Mouse (Mus musculus): ENCODE results near the gene Tcl1b2. TPM values are rescaled to one million over a fixed set of nuclear protein-coding genes. Genes with fewer than 3 reads are reported as not detected.
"Not testable (repeated sequence)": the region's sequence is repeated elsewhere in the genome, so short reads cannot be mapped to it uniquely, and the experiment has no call there.

The Tcl1b2 gene
- total and polyA plus RNA-seq, 3 experiments, result not detected

GRCm38 (mm10) chr12:105158842-105159241, 13.0 kb downstream of the Tcl1b2 start:
- Histone ChIP-seq H3K27me3 (ENCODE audit: insufficient read depth, low read length) (no peaks in the 10 kb centered on the region), H3K4me3 (ENCODE audit: low read depth, low read length) (no peak overlapping the region), H3K36me3 (replicated peaks) (no peaks in the 10 kb centered on the region), H3K9me3 (replicated peaks) (peaks cover 26% of the 10 kb centered on the region), H3K4me1 (ENCODE audit: insufficient read depth, low read depth, low read length) (no peaks in the 10 kb centered on the region)
- ATAC-seq (ENCODE audit: extremely low read depth, insufficient number of reproducible peaks, low FRiP score, poor library complexity, severe bottlenecking) (no peak), DNase-seq (ENCODE audit: low spot score) (no peak)
- TF ChIP-seq GATA1 (IDR thresholded peaks at IDR 0.05; ENCODE audit: borderline replicate concordance, low read length) (no peak), CTCF (IDR thresholded peaks at IDR 0.05; ENCODE audit: low read depth, low read length) (no peak), TAL1 (conservative IDR thresholded peaks at IDR 0.05; ENCODE audit: low read depth, low read length) (no peak), POLR2AphosphoS5 (IDR thresholded peaks at IDR 0.05; ENCODE audit: insufficient replicate concordance, low read depth, low read length) (no peak), GATA2 (IDR thresholded peaks at IDR 0.05; ENCODE audit: borderline replicate concordance, low read depth, low read length) (no peak)

DNA sequence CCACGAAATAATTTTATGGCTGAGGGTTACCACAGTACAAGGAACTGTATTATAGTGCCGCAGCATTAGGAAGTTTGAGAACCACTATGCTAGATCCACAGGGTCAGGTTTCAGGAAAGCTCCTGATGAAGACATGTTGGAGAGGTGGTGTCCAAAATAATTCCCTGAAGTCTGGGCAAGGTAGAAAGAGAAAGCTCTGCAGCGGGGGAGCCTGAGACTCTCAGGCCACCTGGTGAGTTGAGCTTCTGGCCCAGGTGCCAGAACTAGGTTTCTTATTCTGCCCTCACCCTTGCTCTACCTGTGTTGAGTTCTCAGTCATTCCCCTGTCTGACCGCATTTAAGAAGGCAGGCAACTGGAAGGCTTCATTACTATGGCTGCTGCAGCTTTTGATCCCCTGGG, 13.6 kb downstream of the Tcl1b2 start, which contains the start of gene Tcl1b1:
Gene Tcl1b1, plus strand, starts transcription at position 301 of the 400 bp plus-strand sequence.
- TF ChIP-seq GATA1 (IDR thresholded peaks at IDR 0.05; ENCODE audit: borderline replicate concordance, low read length), result no peak
- no peak for TF ChIP-seq POLR2AphosphoS5 (IDR thresholded peaks at IDR 0.05; ENCODE audit: insufficient replicate concordance, low read depth, low read length)
- no peak for TF ChIP-seq GATA2 (IDR thresholded peaks at IDR 0.05; ENCODE audit: borderline replicate concordance, low read depth, low read length)
- Histone ChIP-seq H3K27me3 (ENCODE audit: insufficient read depth, low read length) (no peaks in the 10 kb centered on the region), H3K36me3 (replicated peaks) (no peaks in the 10 kb centered on the region), H3K4me3 (ENCODE audit: low read depth, low read length) (no peak within 1 kb of the TSS), H3K9me3 (replicated peaks) (peaks cover 26% of the 10 kb centered on the region), H3K4me1 (ENCODE audit: insufficient read depth, low read depth, low read length) (no peaks in the 10 kb centered on the region)
- DNase-seq (ENCODE audit: low spot score), result no peak
- no peak for ATAC-seq (ENCODE audit: extremely low read depth, insufficient number of reproducible peaks, low FRiP score, poor library complexity, severe bottlenecking)

- Histone ChIP-seq H3K4me1 (ENCODE audit: insufficient read depth, low read depth, low read length) (no peaks in the 10 kb centered on the region), H3K36me3 (replicated peaks) (no peaks in the 10 kb centered on the region), H3K9me3 (replicated peaks) (peaks cover 35% of the 10 kb centered on the region), H3K27me3 (ENCODE audit: insufficient read depth, low read length) (no peaks in the 10 kb centered on the region), H3K4me3 (ENCODE audit: low read depth, low read length) (no peak overlapping the region)
- TF ChIP-seq POLR2AphosphoS5 (IDR thresholded peaks at IDR 0.05; ENCODE audit: insufficient replicate concordance, low read depth, low read length), result no peak
- TF ChIP-seq TAL1 (conservative IDR thresholded peaks at IDR 0.05; ENCODE audit: low read depth, low read length), result no peak
- no peak for TF ChIP-seq GATA2 (IDR thresholded peaks at IDR 0.05; ENCODE audit: borderline replicate concordance, low read depth, low read length)
- TF ChIP-seq GATA1 (IDR thresholded peaks at IDR 0.05; ENCODE audit: borderline replicate concordance, low read length), result no peak
- no peak for TF ChIP-seq CTCF (IDR thresholded peaks at IDR 0.05; ENCODE audit: low read depth, low read length)
- no peak for ATAC-seq (ENCODE audit: extremely low read depth, insufficient number of reproducible peaks, low FRiP score, poor library complexity, severe bottlenecking)
- no peak for DNase-seq (ENCODE audit: low spot score)
Measured at GRCm38 (mm10) chr12:105166734-105167133, 20.9 kb downstream of the Tcl1b2 start.

- no peaks in the 10 kb centered on the region for H3K27me3 ChIP-seq (ENCODE audit: insufficient read depth, low read length)
- peaks cover 44% of the 10 kb centered on the region for H3K9me3 ChIP-seq (replicated peaks)
- H3K4me3 ChIP-seq (ENCODE audit: low read depth, low read length), result no peak overlapping the region
- no peak for DNase-seq (ENCODE audit: low spot score)
- ATAC-seq (ENCODE audit: extremely low read depth, insufficient number of reproducible peaks, low FRiP score, poor library complexity, severe bottlenecking), result no peak
- TF ChIP-seq CTCF (IDR thresholded peaks at IDR 0.05; ENCODE audit: low read depth, low read length) (no peak), TAL1 (conservative IDR thresholded peaks at IDR 0.05; ENCODE audit: low read depth, low read length) (no peak), GATA1 (IDR thresholded peaks at IDR 0.05; ENCODE audit: borderline replicate concordance, low read length) (no peak), GATA2 (IDR thresholded peaks at IDR 0.05; ENCODE audit: borderline replicate concordance, low read depth, low read length) (no peak), POLR2AphosphoS5 (IDR thresholded peaks at IDR 0.05; ENCODE audit: insufficient replicate concordance, low read depth, low read length) (no peak)
- H3K36me3 ChIP-seq (replicated peaks), result no peaks in the 10 kb centered on the region
- no peaks in the 10 kb centered on the region for H3K4me1 ChIP-seq (ENCODE audit: insufficient read depth, low read depth, low read length)
Measured at GRCm38 (mm10) chr12:105173366-105173765, 27.6 kb downstream of the Tcl1b2 start.

DNA sequence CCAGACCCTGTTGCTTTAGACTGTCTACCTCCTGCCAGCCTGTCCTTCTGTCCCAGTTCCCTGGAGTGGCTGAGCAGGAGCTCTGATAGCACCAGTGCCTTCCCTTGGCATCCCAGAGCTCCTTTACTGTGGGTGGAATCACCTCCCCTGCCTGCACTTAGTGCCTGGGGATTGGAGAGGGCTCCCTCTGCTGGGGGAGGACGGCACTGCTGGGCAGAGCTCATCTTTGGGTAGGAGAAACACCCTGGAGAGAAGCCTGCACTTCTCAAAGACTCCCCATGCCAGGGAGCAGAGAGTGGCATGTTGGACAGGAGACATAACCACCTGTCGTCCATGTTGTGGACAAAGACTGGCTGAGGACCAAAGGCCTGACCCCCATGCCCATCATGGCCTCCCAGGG, 28.5 kb downstream of the Tcl1b2 start:
- H3K4me3 ChIP-seq (ENCODE audit: low read depth, low read length); ATAC-seq (ENCODE audit: extremely low read depth, insufficient number of reproducible peaks, low FRiP score, poor library complexity, severe bottlenecking); DNase-seq (ENCODE audit: low spot score); H3K36me3 ChIP-seq (replicated peaks); H3K27me3 ChIP-seq (ENCODE audit: insufficient read depth, low read length); H3K4me1 ChIP-seq (ENCODE audit: insufficient read depth, low read depth, low read length): not testable (repeated sequence)
- H3K9me3 ChIP-seq (replicated peaks), result peaks cover 39% of the 10 kb centered on the region

DNA sequence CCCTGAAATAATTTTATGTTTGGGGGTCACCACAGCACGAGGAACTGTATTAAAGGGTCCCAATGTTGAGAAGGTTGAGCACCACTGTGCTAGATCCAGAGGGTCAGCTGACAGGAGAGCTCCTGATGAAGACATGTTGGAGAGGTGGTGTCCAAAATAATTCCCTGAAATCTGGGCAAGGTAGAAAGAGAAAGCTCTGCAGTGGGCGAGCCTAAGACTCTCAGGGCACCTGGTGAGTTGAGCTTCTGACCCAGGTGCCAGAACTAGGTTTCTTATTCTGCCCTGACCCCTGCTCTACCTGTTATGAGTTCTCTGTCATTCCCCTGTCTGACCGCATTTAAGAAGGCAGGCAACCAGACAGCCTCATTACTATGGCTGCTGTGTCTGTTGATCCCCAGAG, 30.2 kb downstream of the Tcl1b2 start, which contains the start of gene Tcl1b5:
Gene Tcl1b5, plus strand, starts transcription at position 301 of the 400 bp plus-strand sequence.
- H3K27me3 ChIP-seq (ENCODE audit: insufficient read depth, low read length); DNase-seq (ENCODE audit: low spot score); H3K4me3 ChIP-seq (ENCODE audit: low read depth, low read length); H3K36me3 ChIP-seq (replicated peaks); H3K4me1 ChIP-seq (ENCODE audit: insufficient read depth, low read depth, low read length); ATAC-seq (ENCODE audit: extremely low read depth, insufficient number of reproducible peaks, low FRiP score, poor library complexity, severe bottlenecking): not testable (repeated sequence)
- peaks cover 31% of the 10 kb centered on the region for H3K9me3 ChIP-seq (replicated peaks)

GRCm38 (mm10) chr12:105181040-105181644, 35.3 kb downstream of the Tcl1b2 start:
- not testable (repeated sequence) for DNase-seq (ENCODE audit: low spot score); ATAC-seq (ENCODE audit: extremely low read depth, insufficient number of reproducible peaks, low FRiP score, poor library complexity, severe bottlenecking); H3K27me3 ChIP-seq (ENCODE audit: insufficient read depth, low read length); H3K4me1 ChIP-seq (ENCODE audit: insufficient read depth, low read depth, low read length); H3K36me3 ChIP-seq (replicated peaks); H3K4me3 ChIP-seq (ENCODE audit: low read depth, low read length)
- H3K9me3 ChIP-seq (replicated peaks), result peaks cover 18% of the 10 kb centered on the region

DNA sequence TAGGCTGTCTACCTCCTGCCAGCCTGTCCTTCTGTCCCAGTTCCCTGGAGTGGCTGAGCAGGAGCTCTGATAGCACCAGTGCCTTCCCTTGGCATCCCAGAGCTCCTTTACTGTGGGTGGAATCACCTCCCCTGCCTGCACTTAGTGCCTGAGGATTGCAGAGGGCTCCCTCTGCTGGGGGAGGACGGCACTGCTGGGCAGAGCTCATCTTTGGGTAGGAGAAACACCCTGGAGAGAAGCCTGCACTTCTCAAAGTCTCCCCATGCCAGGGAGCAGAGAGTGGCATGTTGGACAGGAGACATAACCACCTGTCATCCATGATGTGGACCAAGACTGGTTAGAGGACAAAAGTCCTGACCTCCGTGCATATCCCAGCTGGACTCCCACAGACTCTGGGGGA, 43.2 kb downstream of the Tcl1b2 start:
- peaks cover 42% of the 10 kb centered on the region for H3K9me3 ChIP-seq (replicated peaks)
- H3K27me3 ChIP-seq (ENCODE audit: insufficient read depth, low read length); H3K4me1 ChIP-seq (ENCODE audit: insufficient read depth, low read depth, low read length); H3K4me3 ChIP-seq (ENCODE audit: low read depth, low read length); H3K36me3 ChIP-seq (replicated peaks); DNase-seq (ENCODE audit: low spot score); ATAC-seq (ENCODE audit: extremely low read depth, insufficient number of reproducible peaks, low FRiP score, poor library complexity, severe bottlenecking): not testable (repeated sequence)

DNA sequence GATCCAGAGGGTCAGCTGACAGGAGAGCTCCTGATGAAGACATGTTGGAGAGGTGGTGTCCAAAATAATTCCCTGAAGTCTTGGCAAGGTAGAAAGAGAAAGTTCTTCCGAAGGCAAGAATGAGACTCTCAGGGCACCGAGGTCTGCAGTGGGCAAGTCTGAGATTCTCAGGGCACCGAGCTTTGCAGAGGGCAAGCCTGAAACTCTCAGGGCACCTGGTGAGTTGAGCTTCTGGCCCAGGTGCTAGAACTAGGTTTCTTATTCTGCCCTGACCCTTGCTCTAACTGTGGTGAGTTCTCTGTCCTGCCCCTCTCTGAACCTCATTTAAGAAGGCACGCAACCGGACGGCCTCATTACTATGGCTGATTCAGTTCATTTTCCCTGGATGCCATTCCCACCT, 44.9 kb downstream of the Tcl1b2 start, which contains the start of gene Tcl1b3:
Gene Tcl1b3, plus strand, starts transcription at position 301 of the 400 bp plus-strand sequence.
- H3K4me3 ChIP-seq (ENCODE audit: low read depth, low read length); ATAC-seq (ENCODE audit: extremely low read depth, insufficient number of reproducible peaks, low FRiP score, poor library complexity, severe bottlenecking); DNase-seq (ENCODE audit: low spot score); H3K36me3 ChIP-seq (replicated peaks); H3K27me3 ChIP-seq (ENCODE audit: insufficient read depth, low read length); H3K4me1 ChIP-seq (ENCODE audit: insufficient read depth, low read depth, low read length): not testable (repeated sequence)
- peaks cover 49% of the 10 kb centered on the region for H3K9me3 ChIP-seq (replicated peaks)

All from G1E (cell line).